Mouse (Mus musculus): ENCODE data around the gene 2610318N02Rik. TPM values are rescaled to one million over a fixed set of nuclear protein-coding genes. Genes with fewer than 3 reads are reported as not detected.

Gene 2610318N02Rik
- 188 TPM for polyA plus RNA-seq (2014; fragmentation: Illumina TruSeq; extraction: RNeasy Lipid Tissue Mini Kit (QIAGEN cat#74804); ENCODE audit: low read depth, low replicate concordance)

DNA sequence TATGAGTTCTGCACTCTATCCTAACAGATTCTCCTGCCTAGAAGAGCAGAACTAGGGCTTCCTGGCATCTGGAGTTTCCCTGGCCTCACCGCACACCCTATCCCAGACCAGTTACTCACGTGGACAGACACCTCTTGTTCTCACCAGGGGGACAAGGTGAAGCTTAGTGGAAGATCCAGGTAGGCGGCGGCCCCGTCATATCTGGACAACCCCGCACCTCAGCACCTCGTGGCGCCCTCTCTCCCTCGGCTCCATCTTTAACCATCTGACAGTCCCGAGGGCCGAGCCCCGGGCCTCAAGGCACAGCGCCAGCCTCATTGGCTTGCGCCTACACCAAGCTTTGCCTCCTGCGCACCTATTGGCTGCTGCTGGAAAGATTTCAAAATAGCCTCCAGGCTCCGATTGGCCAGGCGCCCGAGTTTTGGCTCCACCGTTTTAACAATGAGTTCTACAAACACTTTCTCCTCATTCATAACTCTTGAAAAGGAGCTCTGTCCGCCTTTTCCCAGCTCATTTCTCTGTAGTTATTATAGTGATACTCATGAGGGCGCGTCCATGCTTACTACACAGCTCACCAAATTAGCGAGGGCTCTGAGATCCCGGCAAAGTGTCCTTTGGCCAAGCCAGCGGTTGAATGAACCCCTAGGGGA lies at the start of gene 2610318N02Rik:
Gene 2610318N02Rik (minus strand): TSS at position 297 of the 650 bp plus-strand sequence.

DNA sequence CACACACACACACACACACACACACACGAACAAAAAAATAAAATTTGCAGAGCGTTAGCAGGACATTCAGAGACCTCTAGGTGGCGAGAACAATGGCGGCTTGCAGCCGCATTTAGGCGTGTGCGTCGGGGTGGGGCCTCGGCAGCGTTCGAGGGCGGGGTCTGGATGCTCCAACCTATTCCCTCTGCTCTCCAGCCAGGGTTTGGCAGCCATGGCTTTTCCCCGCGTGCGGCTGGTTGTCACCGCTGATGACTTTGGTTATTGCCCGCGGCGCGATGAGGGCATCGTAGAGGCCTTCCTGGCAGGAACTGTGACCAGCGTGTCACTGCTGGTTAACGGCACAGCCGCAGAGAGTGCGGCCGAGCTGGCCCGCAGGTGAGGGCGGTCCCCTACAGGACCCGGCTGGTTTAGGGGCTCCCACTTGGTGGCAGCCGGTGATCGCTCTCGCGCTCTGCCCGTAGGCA lies 21.8 kb upstream of the 2610318N02Rik start, which contains the start of gene Ccdc116:
Gene Ccdc116 (minus strand): TSS at position 458 of the 464 bp plus-strand sequence.

GRCm38 (mm10) chr16:17144339-17144738 lies 19.4 kb upstream of the 2610318N02Rik start, which contains the start of gene Ydjc:
Gene Ydjc, plus strand, starts transcription at chr16:17144621.

GRCm38 (mm10) chr16:17132089-17132905 lies 7.3 kb upstream of the 2610318N02Rik start, which contains the start of gene Sdf2l1:
Gene Sdf2l1, minus strand, starts transcription at chr16:17132383.

DNA sequence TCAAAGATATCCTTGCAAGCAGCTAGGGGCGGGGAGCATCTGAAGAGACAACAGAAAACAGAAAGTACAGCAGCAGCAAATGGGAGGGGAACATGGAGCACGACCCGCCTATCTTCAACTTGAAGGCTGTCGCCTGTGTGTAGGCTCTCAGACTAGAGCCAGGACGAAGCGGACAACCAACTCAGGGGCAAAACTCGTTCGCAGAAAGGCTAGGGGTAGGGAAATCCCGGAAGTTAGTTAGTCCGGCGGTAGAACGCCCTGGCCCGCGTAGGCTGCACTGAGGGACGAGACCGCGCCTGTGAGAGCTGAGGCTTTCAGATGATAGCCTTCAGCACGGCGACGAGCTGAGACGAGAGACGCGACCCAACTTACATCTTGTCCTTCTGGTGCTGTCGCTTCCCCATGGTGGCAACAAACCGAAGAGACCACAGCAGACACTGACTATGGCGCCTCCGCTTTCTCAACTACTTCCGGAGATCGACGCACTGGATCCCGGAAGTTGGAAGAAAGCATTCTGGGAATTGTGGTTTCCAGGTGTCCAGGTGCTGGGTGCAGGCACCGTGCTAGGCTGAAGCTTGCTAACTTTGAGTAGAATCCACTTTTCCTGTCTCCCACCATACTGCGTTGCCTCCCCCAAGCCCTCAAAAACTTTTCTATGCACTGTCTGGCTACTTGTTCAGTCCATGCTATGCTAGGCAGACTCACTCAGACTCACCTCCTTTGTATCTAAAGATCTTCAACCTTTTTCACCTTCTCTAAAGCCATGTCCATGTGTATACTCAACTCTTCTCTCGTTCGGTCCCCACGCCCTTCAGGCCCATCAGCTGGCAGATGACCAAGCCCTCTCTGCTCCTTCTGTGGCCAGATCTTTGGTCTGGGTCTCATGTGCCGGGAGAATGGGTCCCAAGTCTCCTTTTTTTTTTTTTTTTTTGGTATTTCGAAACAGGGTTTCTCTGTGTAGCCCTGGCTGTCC lies 13.9 kb downstream of the 2610318N02Rik start, which contains the start of gene Ppil2:
Gene Ppil2 (minus strand): TSS at position 487 of the 973 bp plus-strand sequence.

DNA sequence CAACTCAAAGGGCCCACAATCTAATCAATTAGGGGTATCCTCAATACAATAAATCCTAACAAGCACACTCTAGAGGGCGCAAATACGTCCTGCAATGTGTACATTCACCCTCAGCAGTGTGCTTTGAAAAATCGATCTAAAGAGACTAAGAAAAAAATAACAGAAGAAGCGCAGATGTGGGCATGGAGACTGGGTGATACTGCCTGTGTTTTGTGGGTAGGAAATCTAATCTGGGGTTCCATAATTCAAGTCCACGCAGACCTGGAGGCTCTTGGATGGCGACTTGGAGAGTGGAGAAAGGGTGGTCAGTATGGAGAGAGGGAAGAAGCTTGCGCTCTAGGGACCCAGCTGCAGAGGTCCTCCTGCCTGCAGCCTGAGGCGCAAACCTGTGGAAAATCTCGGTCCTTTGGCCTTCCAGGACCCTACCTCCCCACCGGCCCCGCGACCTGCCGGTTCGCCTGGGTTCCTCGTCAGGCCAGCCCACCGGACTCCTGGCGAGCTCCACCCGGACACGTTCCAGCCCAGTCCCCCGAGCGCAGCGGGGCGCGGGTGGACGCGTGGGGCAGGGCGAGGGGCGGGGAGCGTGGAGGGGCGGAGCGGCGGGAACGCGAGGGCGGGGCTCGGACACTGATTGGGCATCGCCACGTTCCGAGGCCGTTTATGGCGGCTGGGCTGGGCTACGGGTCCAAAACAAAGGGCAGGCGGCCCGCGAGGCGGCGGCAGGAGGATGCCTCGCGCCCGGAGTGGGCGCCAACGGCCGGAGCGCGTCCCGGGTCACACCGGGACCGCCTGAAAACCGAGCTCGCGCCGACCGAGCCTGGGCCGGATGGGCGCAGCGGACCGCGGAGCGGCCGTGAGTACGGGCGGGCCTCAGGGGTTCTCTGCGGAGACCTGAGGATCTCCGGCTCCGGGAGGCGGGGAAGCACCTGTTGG lies 55.2 kb downstream of the 2610318N02Rik start, which contains the start of gene Ypel1:
Gene Ypel1 (plus strand): TSS at position 186 of the 933 bp plus-strand sequence.

Other genes with a start within 250 kb of the 2610318N02Rik start
- 4.1 TPM for gene Ppm1f, start 228.7 kb downstream of the 2610318N02Rik start, polyA plus RNA-seq (2014; fragmentation: Illumina TruSeq; extraction: RNeasy Lipid Tissue Mini Kit (QIAGEN cat#74804); ENCODE audit: low read depth, low replicate concordance)
- gene Mapk1, start 141.8 kb downstream of the 2610318N02Rik start, polyA plus RNA-seq (2014; fragmentation: Illumina TruSeq; extraction: RNeasy Lipid Tissue Mini Kit (QIAGEN cat#74804); ENCODE audit: low read depth, low replicate concordance), result 99.5 TPM
- gene Ypel1, start 55.5 kb downstream of the 2610318N02Rik start, polyA plus RNA-seq (2014; fragmentation: Illumina TruSeq; extraction: RNeasy Lipid Tissue Mini Kit (QIAGEN cat#74804); ENCODE audit: low read depth, low replicate concordance), result 204 TPM
- 123 TPM for gene Ppil2, start 13.9 kb downstream of the 2610318N02Rik start, polyA plus RNA-seq (2014; fragmentation: Illumina TruSeq; extraction: RNeasy Lipid Tissue Mini Kit (QIAGEN cat#74804); ENCODE audit: low read depth, low replicate concordance)
- 24.7 TPM for gene Sdf2l1, start 7.2 kb upstream of the 2610318N02Rik start, polyA plus RNA-seq (2014; fragmentation: Illumina TruSeq; extraction: RNeasy Lipid Tissue Mini Kit (QIAGEN cat#74804); ENCODE audit: low read depth, low replicate concordance)
- 9.9 TPM for gene Ydjc, start 19.5 kb upstream of the 2610318N02Rik start, polyA plus RNA-seq (2014; fragmentation: Illumina TruSeq; extraction: RNeasy Lipid Tissue Mini Kit (QIAGEN cat#74804); ENCODE audit: low read depth, low replicate concordance)
- gene Ccdc116, start 22.1 kb upstream of the 2610318N02Rik start, polyA plus RNA-seq (2014; fragmentation: Illumina TruSeq; extraction: RNeasy Lipid Tissue Mini Kit (QIAGEN cat#74804); ENCODE audit: low read depth, low replicate concordance), result 59.5 TPM
- gene Ube2l3, start 77.5 kb upstream of the 2610318N02Rik start, polyA plus RNA-seq (2014; fragmentation: Illumina TruSeq; extraction: RNeasy Lipid Tissue Mini Kit (QIAGEN cat#74804); ENCODE audit: low read depth, low replicate concordance), result 193 TPM
- 66.6 TPM for gene Rimbp3, start 83.4 kb upstream of the 2610318N02Rik start, polyA plus RNA-seq (2014; fragmentation: Illumina TruSeq; extraction: RNeasy Lipid Tissue Mini Kit (QIAGEN cat#74804); ENCODE audit: low read depth, low replicate concordance)
- 0.95 TPM for gene Hic2, start 108.4 kb upstream of the 2610318N02Rik start, polyA plus RNA-seq (2014; fragmentation: Illumina TruSeq; extraction: RNeasy Lipid Tissue Mini Kit (QIAGEN cat#74804); ENCODE audit: low read depth, low replicate concordance)
- 1.1 TPM for gene Tmem191c, start 150.9 kb upstream of the 2610318N02Rik start, polyA plus RNA-seq (2014; fragmentation: Illumina TruSeq; extraction: RNeasy Lipid Tissue Mini Kit (QIAGEN cat#74804); ENCODE audit: low read depth, low replicate concordance)
- 0.10 TPM for gene Serpind1, start 206.2 kb upstream of the 2610318N02Rik start, polyA plus RNA-seq (2014; fragmentation: Illumina TruSeq; extraction: RNeasy Lipid Tissue Mini Kit (QIAGEN cat#74804); ENCODE audit: low read depth, low replicate concordance)

All from testis, adult 10 weeks (tissue).